Mouse (Mus musculus) embryonic facial prominence, embryonic 15.5 days (tissue): ENCODE results near the gene Kdm1b. TPM values are rescaled to one million over a fixed set of nuclear protein-coding genes. Genes with fewer than 3 reads are reported as not detected.

Source experiments
- ATAC-seq: fragments of 200-750 bp; cut with Nextera tagmentation; 2 replicates; pipeline ENCODE4 v1.8.0; 2017; ENCODE audit warnings: low read depth, moderate TSS enrichment; ENCODE audit not compliant: insufficient number of reproducible peaks, low FRiP score, low TSS enrichment
- H3K27ac ChIP-seq: fragments of 300-500 bp; sonication (generic); replicated peaks from 2 replicates; pipeline ENCODE4 v1.5.1; 2015; ENCODE audit warnings: mild to moderate bottlenecking, inconsistent platforms
- H3K27me3 ChIP-seq: fragments of 300-500 bp; sonication (generic); 2 replicates; pipeline ENCODE4 v1.6.1; 2015; ENCODE audit warnings: inconsistent platforms
- H3K36me3 ChIP-seq: fragments of 300-500 bp; sonication (generic); 2 replicates; pipeline ENCODE4 v1.6.1; 2015; ENCODE audit warnings: mild to moderate bottlenecking, inconsistent platforms
- H3K4me1 ChIP-seq: fragments of 300-500 bp; sonication (generic); 2 replicates; pipeline ENCODE4 v1.6.1; 2015; ENCODE audit warnings: inconsistent platforms
- H3K4me2 ChIP-seq: fragments of 300-500 bp; sonication (generic); replicated peaks from 2 replicates; pipeline ENCODE4 v1.6.1; 2015; ENCODE audit warnings: mild to moderate bottlenecking, inconsistent platforms
- H3K4me3 ChIP-seq: fragments of 300-500 bp; sonication (generic); replicated peaks from 2 replicates; pipeline ENCODE4 v1.5.1; 2015; ENCODE audit warnings: mild to moderate bottlenecking, inconsistent platforms
- H3K9ac ChIP-seq: fragments of 300-500 bp; sonication (generic); 2 replicates; pipeline ENCODE4 v1.6.1; 2015; ENCODE audit warnings: inconsistent platforms
- H3K9me3 ChIP-seq: fragments of 300-500 bp; sonication (generic); replicated peaks from 2 replicates; pipeline ENCODE4 v1.6.1; 2016; ENCODE audit warnings: inconsistent platforms
- WGBS: fragments of 180-500 bp; shearing (Covaris S2); methylation state at CpG from one replicate; pipeline ENCODE4 v1.1.7; 2015; 5-methylcytosine and 5-hydroxymethylcytosine counted together
- polyA plus RNA-seq: library from polyadenylated mRNA; unstranded; fragments of >200 nt; fragmentation: Nextera tagmentation; extraction: Ambion mirVana; gene quantifications from 2 replicates; pipeline ENCODE4 v1.2.1, GENCODE M21; 2015

Gene Kdm1b
- polyA plus RNA-seq, 1 experiment from 2014 or later: 12.7 TPM

GRCm38 (mm10) chr13:47062756-47063155 is 19.5 kb downstream of the Kdm1b start:
- H3K4me3 ChIP-seq: no peak overlapping the region
- no peak overlapping the region for H3K4me2 ChIP-seq
- ATAC-seq: no peak
- no peaks in the 10 kb centered on the region for H3K9me3 ChIP-seq
- 71% methylated on average over 17 of the region's 17 CpGs for WGBS
- peaks cover 30% of the 10 kb centered on the region for H3K36me3 ChIP-seq
- H3K27ac ChIP-seq: 0 out of 2 replicates have a peak overlapping the region, but pooled peaks have one; percentile 12
- H3K27me3 ChIP-seq: no peaks in the 10 kb centered on the region
- no peaks in the 10 kb centered on the region for H3K4me1 ChIP-seq
- H3K9ac ChIP-seq: no peak overlapping the region

- Histone ChIP-seq H3K9me3 (no peaks in the 10 kb centered on the region), H3K4me3 (no peak overlapping the region), H3K36me3 (peaks cover 35% of the 10 kb centered on the region), H3K27ac (0 out of 2 replicates have a peak overlapping the region, but pooled peaks have one; percentile 28), H3K4me1 (no peaks in the 10 kb centered on the region), H3K4me2 (no peak overlapping the region), H3K9ac (no peak overlapping the region), H3K27me3 (no peaks in the 10 kb centered on the region)
- ATAC-seq: peak; percentile 11; the same call in 1 of the 2 replicates
- 60% methylated on average over 15 of the region's 15 CpGs for WGBS
Measured at GRCm38 (mm10) chr13:47063985-47064760, 20.9 kb downstream of the Kdm1b start.

- no peaks in the 10 kb centered on the region for H3K4me1 ChIP-seq
- no peak overlapping the region for H3K27ac ChIP-seq
- H3K4me3 ChIP-seq: no peak overlapping the region
- no peak for ATAC-seq
- H3K4me2 ChIP-seq: no peak overlapping the region
- whole genome bisulfite sequencing: 91% methylated on average over 10 of the region's 10 CpGs
- H3K9me3 ChIP-seq: no peaks in the 10 kb centered on the region
- peaks cover 18% of the 10 kb centered on the region for H3K36me3 ChIP-seq
- H3K27me3 ChIP-seq: no peaks in the 10 kb centered on the region
- no peak overlapping the region for H3K9ac ChIP-seq
Measured at GRCm38 (mm10) chr13:47066516-47066915, 23.2 kb downstream of the Kdm1b start.

- no peak for ATAC-seq
- Histone ChIP-seq H3K4me1 (no peaks in the 10 kb centered on the region), H3K36me3 (peaks cover 18% of the 10 kb centered on the region), H3K27ac (no peak overlapping the region), H3K27me3 (no peaks in the 10 kb centered on the region), H3K9ac (no peak overlapping the region), H3K4me3 (no peak overlapping the region), H3K4me2 (no peak overlapping the region), H3K9me3 (no peaks in the 10 kb centered on the region)
- WGBS: 86% methylated on average over 6 of the region's 6 CpGs
Measured at GRCm38 (mm10) chr13:47067001-47067400, 23.7 kb downstream of the Kdm1b start.

GRCm38 (mm10) chr13:47070329-47071080 is 27.2 kb downstream of the Kdm1b start:
- Histone ChIP-seq H3K4me1 (no peaks in the 10 kb centered on the region), H3K9ac (no peak overlapping the region), H3K4me2 (no peak overlapping the region), H3K27me3 (no peaks in the 10 kb centered on the region), H3K27ac (no peak overlapping the region), H3K4me3 (no peak overlapping the region), H3K36me3 (peaks cover 31% of the 10 kb centered on the region), H3K9me3 (no peaks in the 10 kb centered on the region)
- 75% methylated on average over 15 of the region's 15 CpGs for WGBS
- no peak for ATAC-seq

GRCm38 (mm10) chr13:47071871-47072270 is 28.6 kb downstream of the Kdm1b start:
- WGBS: 95% methylated on average over 13 of the region's 13 CpGs
- Histone ChIP-seq H3K27ac (no peak overlapping the region), H3K9me3 (no peaks in the 10 kb centered on the region), H3K4me3 (no peak overlapping the region), H3K4me2 (no peak overlapping the region), H3K36me3 (peaks cover 31% of the 10 kb centered on the region), H3K27me3 (no peaks in the 10 kb centered on the region), H3K9ac (no peak overlapping the region), H3K4me1 (no peaks in the 10 kb centered on the region)
- ATAC-seq: no peak

- no peaks in the 10 kb centered on the region for H3K4me1 ChIP-seq
- no peak overlapping the region for H3K4me2 ChIP-seq
- no peak overlapping the region for H3K27ac ChIP-seq
- no peaks in the 10 kb centered on the region for H3K9me3 ChIP-seq
- WGBS: 89% methylated on average over 5 of the region's 5 CpGs
- peaks cover 26% of the 10 kb centered on the region for H3K36me3 ChIP-seq
- no peaks in the 10 kb centered on the region for H3K27me3 ChIP-seq
- no peak for ATAC-seq
- H3K4me3 ChIP-seq: no peak overlapping the region
- no peak overlapping the region for H3K9ac ChIP-seq
Measured at GRCm38 (mm10) chr13:47072484-47072883, 29.2 kb downstream of the Kdm1b start.

GRCm38 (mm10) chr13:47076156-47076555 is 32.9 kb downstream of the Kdm1b start:
- WGBS: 73% methylated on average over 5 of the region's 5 CpGs
- Histone ChIP-seq H3K9me3 (no peaks in the 10 kb centered on the region), H3K4me3 (no peak overlapping the region), H3K4me2 (no peak overlapping the region), H3K9ac (no peak overlapping the region), H3K36me3 (peaks cover 53% of the 10 kb centered on the region), H3K27ac (no peak overlapping the region), H3K4me1 (no peaks in the 10 kb centered on the region), H3K27me3 (no peaks in the 10 kb centered on the region)
- no peak for ATAC-seq

GRCm38 (mm10) chr13:47077367-47077766 is 34.1 kb downstream of the Kdm1b start:
- Histone ChIP-seq H3K27ac (no peak overlapping the region), H3K36me3 (peaks cover 56% of the 10 kb centered on the region), H3K4me2 (no peak overlapping the region), H3K4me1 (no peaks in the 10 kb centered on the region), H3K9ac (no peak overlapping the region), H3K9me3 (no peaks in the 10 kb centered on the region), H3K4me3 (no peak overlapping the region), H3K27me3 (no peaks in the 10 kb centered on the region)
- ATAC-seq: no peak

GRCm38 (mm10) chr13:47078799-47079198 is 35.5 kb downstream of the Kdm1b start:
- no peak for ATAC-seq
- 60% methylated on average over 5 of the region's 5 CpGs for WGBS
- Histone ChIP-seq H3K27ac (no peak overlapping the region), H3K9ac (no peak overlapping the region), H3K27me3 (no peaks in the 10 kb centered on the region), H3K9me3 (no peaks in the 10 kb centered on the region), H3K4me1 (no peaks in the 10 kb centered on the region), H3K4me2 (no peak overlapping the region), H3K4me3 (no peak overlapping the region), H3K36me3 (peaks cover 47% of the 10 kb centered on the region)

GRCm38 (mm10) chr13:47080905-47081505 is 37.7 kb downstream of the Kdm1b start:
- Histone ChIP-seq H3K27me3 (no peaks in the 10 kb centered on the region), H3K4me2 (no peak overlapping the region), H3K4me1 (no peaks in the 10 kb centered on the region), H3K9me3 (no peaks in the 10 kb centered on the region), H3K4me3 (no peak overlapping the region), H3K27ac (no peak overlapping the region), H3K9ac (no peak overlapping the region), H3K36me3 (peaks cover 46% of the 10 kb centered on the region)
- no peak for ATAC-seq
- WGBS: 90% methylated on average over 4 of the region's 4 CpGs
